Mouse (Mus musculus): ENCODE results near the gene Filip1. TPM values are rescaled to one million over a fixed set of nuclear protein-coding genes. Genes with fewer than 3 reads are reported as not detected.
A peak's percentile ranks its signal among the peaks of the same experiment; 100 is the strongest.

The Filip1 gene
- polyA plus RNA-seq, 1 experiment from 2014 or later: 0.27 TPM

- Histone ChIP-seq H3K4me2 (0 out of 2 replicates have a peak overlapping the region, but pooled peaks have one; percentile 24), H3K4me3 (replicated peaks) (no peak overlapping the region), H3K27me3 (no peaks in the 10 kb centered on the region), H3K9ac (no peak overlapping the region), H3K36me3 (no peaks in the 10 kb centered on the region), H3K9me3 (replicated peaks) (no peaks in the 10 kb centered on the region), H3K27ac (no peak overlapping the region), H3K4me1 (replicated peaks) (peaks cover 26% of the 10 kb centered on the region)
- ATAC-seq (ENCODE audit: low read depth): no peak
- WGBS (ENCODE audit: insufficient replicate concordance): 57% methylated on average over 3 of the region's 3 CpGs
- DNase-seq: no peak
Observed at GRCm38 (mm10) chr9:79947414-79947813, 65.2 kb downstream of the Filip1 start.

- DNase-seq: no peak
- H3K4me1 ChIP-seq (replicated peaks): peaks cover 26% of the 10 kb centered on the region
Observed at GRCm38 (mm10) chr9:79944872-79945271, 67.8 kb downstream of the Filip1 start.

GRCm38 (mm10) chr9:79943986-79944385 is 68.7 kb downstream of the Filip1 start:
- DNase-seq (no peak), ATAC-seq (ENCODE audit: low read depth) (no peak)
- H3K4me1 ChIP-seq (replicated peaks): peaks cover 21% of the 10 kb centered on the region
- H3K27me3 ChIP-seq: no peaks in the 10 kb centered on the region
- no peak overlapping the region for H3K9ac ChIP-seq
- H3K4me3 ChIP-seq (replicated peaks): no peak overlapping the region
- no peak overlapping the region for H3K4me2 ChIP-seq
- no peaks in the 10 kb centered on the region for H3K9me3 ChIP-seq (replicated peaks)
- H3K27ac ChIP-seq: no peak overlapping the region
- no peaks in the 10 kb centered on the region for H3K36me3 ChIP-seq
- 70% methylated on average over 10 of the region's 10 CpGs for WGBS (ENCODE audit: insufficient replicate concordance)

More at GRCm38 (mm10) chr9:79944872-79945271, 67.8 kb downstream of the Filip1 start:
- Histone ChIP-seq H3K9me3 (replicated peaks) (no peaks in the 10 kb centered on the region), H3K27me3 (no peaks in the 10 kb centered on the region), H3K4me2 (no peak overlapping the region), H3K27ac (no peak overlapping the region), H3K36me3 (no peaks in the 10 kb centered on the region), H3K4me3 (replicated peaks) (no peak overlapping the region), H3K9ac (no peak overlapping the region)
- 68% methylated on average over 6 of the region's 6 CpGs for WGBS (ENCODE audit: insufficient replicate concordance)
- ATAC-seq (ENCODE audit: low read depth): no peak

GRCm38 (mm10) chr9:79938416-79939206 is 74.0 kb downstream of the Filip1 start:
- Histone ChIP-seq H3K27me3 (no peaks in the 10 kb centered on the region), H3K36me3 (no peaks in the 10 kb centered on the region), H3K4me2 (no peak overlapping the region), H3K27ac (no peak overlapping the region), H3K4me1 (replicated peaks) (no peaks in the 10 kb centered on the region), H3K9me3 (replicated peaks) (no peaks in the 10 kb centered on the region), H3K4me3 (replicated peaks) (no peak overlapping the region), H3K9ac (no peak overlapping the region)
- WGBS (ENCODE audit: insufficient replicate concordance): 63% methylated on average over 11 of the region's 11 CpGs
- ATAC-seq (ENCODE audit: low read depth): no peak
- no peak for DNase-seq

- no peaks in the 10 kb centered on the region for H3K9me3 ChIP-seq (replicated peaks)
- DNase-seq (no peak), ATAC-seq (ENCODE audit: low read depth) (no peak)
- no peak overlapping the region for H3K9ac ChIP-seq
- WGBS (ENCODE audit: insufficient replicate concordance): 72% methylated on average over 6 of the region's 6 CpGs
- H3K4me3 ChIP-seq (replicated peaks): no peak overlapping the region
- H3K4me1 ChIP-seq (replicated peaks): no peaks in the 10 kb centered on the region
- H3K4me2 ChIP-seq: no peak overlapping the region
- H3K27ac ChIP-seq: no peak overlapping the region
- no peaks in the 10 kb centered on the region for H3K27me3 ChIP-seq
- H3K36me3 ChIP-seq: no peaks in the 10 kb centered on the region
Observed at GRCm38 (mm10) chr9:79937570-79937969, 75.1 kb downstream of the Filip1 start.

- H3K4me2 ChIP-seq: no peak overlapping the region
- 55% methylated on average over 5 of the region's 5 CpGs for WGBS (ENCODE audit: insufficient replicate concordance)
- H3K4me1 ChIP-seq (replicated peaks): no peaks in the 10 kb centered on the region
- no peaks in the 10 kb centered on the region for H3K27me3 ChIP-seq
- ATAC-seq (ENCODE audit: low read depth) (no peak), DNase-seq (no peak)
- H3K36me3 ChIP-seq: no peaks in the 10 kb centered on the region
- H3K9me3 ChIP-seq (replicated peaks): no peaks in the 10 kb centered on the region
- no peak overlapping the region for H3K4me3 ChIP-seq (replicated peaks)
- no peak overlapping the region for H3K27ac ChIP-seq
- H3K9ac ChIP-seq: no peak overlapping the region
Observed at GRCm38 (mm10) chr9:79932578-79932977, 80.1 kb downstream of the Filip1 start.

GRCm38 (mm10) chr9:79928092-79928491 is 84.6 kb downstream of the Filip1 start:
- Histone ChIP-seq H3K4me2 (no peak overlapping the region), H3K4me1 (replicated peaks) (no peaks in the 10 kb centered on the region), H3K27ac (no peak overlapping the region), H3K9me3 (replicated peaks) (no peaks in the 10 kb centered on the region), H3K4me3 (replicated peaks) (no peak overlapping the region), H3K36me3 (no peaks in the 10 kb centered on the region), H3K9ac (no peak overlapping the region), H3K27me3 (no peaks in the 10 kb centered on the region)
- ATAC-seq (ENCODE audit: low read depth) (no peak), DNase-seq (no peak)
- 62% methylated on average over 3 of the region's 3 CpGs for WGBS (ENCODE audit: insufficient replicate concordance)

GRCm38 (mm10) chr9:79927156-79927870 is 85.3 kb downstream of the Filip1 start:
- Histone ChIP-seq H3K4me3 (replicated peaks) (no peak overlapping the region), H3K4me2 (no peak overlapping the region), H3K9ac (no peak overlapping the region), H3K27ac (no peak overlapping the region), H3K4me1 (replicated peaks) (no peaks in the 10 kb centered on the region), H3K27me3 (no peaks in the 10 kb centered on the region), H3K9me3 (replicated peaks) (no peaks in the 10 kb centered on the region), H3K36me3 (no peaks in the 10 kb centered on the region)
- ATAC-seq (ENCODE audit: low read depth) (no peak), DNase-seq (no peak)
- WGBS (ENCODE audit: insufficient replicate concordance): 82% methylated on average over 21 of the region's 21 CpGs

GRCm38 (mm10) chr9:79926464-79927155 is 86.0 kb downstream of the Filip1 start:
- 70% methylated on average over 9 of the region's 9 CpGs for WGBS (ENCODE audit: insufficient replicate concordance)
- no peak overlapping the region for H3K27ac ChIP-seq
- no peak for DNase-seq
- no peak overlapping the region for H3K4me2 ChIP-seq
- no peak overlapping the region for H3K9ac ChIP-seq
- no peak for ATAC-seq (ENCODE audit: low read depth)
- H3K9me3 ChIP-seq (replicated peaks): no peaks in the 10 kb centered on the region
- H3K4me1 ChIP-seq (replicated peaks): no peaks in the 10 kb centered on the region
- no peaks in the 10 kb centered on the region for H3K27me3 ChIP-seq
- H3K4me3 ChIP-seq (replicated peaks): no peak overlapping the region
- no peaks in the 10 kb centered on the region for H3K36me3 ChIP-seq

GRCm38 (mm10) chr9:79925950-79926349 is 86.7 kb downstream of the Filip1 start:
- H3K27ac ChIP-seq: no peak overlapping the region
- no peaks in the 10 kb centered on the region for H3K36me3 ChIP-seq
- H3K27me3 ChIP-seq: no peaks in the 10 kb centered on the region
- ATAC-seq (ENCODE audit: low read depth): no peak
- no peaks in the 10 kb centered on the region for H3K4me1 ChIP-seq (replicated peaks)
- H3K9ac ChIP-seq: no peak overlapping the region
- DNase-seq: no peak
- no peak overlapping the region for H3K4me3 ChIP-seq (replicated peaks)
- H3K4me2 ChIP-seq: no peak overlapping the region
- 74% methylated on average over 4 of the region's 4 CpGs for WGBS (ENCODE audit: insufficient replicate concordance)
- H3K9me3 ChIP-seq (replicated peaks): no peaks in the 10 kb centered on the region

- WGBS (ENCODE audit: insufficient replicate concordance): 62% methylated on average over 3 of the region's 3 CpGs
- Histone ChIP-seq H3K4me3 (replicated peaks) (no peak overlapping the region), H3K36me3 (no peaks in the 10 kb centered on the region), H3K27me3 (no peaks in the 10 kb centered on the region), H3K4me2 (no peak overlapping the region), H3K9me3 (replicated peaks) (no peaks in the 10 kb centered on the region), H3K27ac (no peak overlapping the region), H3K4me1 (replicated peaks) (0 out of 2 replicates have a peak, but pooled peaks cover 3% of the 10 kb centered on the region), H3K9ac (no peak overlapping the region)
- DNase-seq: no peak
- ATAC-seq (ENCODE audit: low read depth): no peak
Observed at GRCm38 (mm10) chr9:79923262-79923661, 89.4 kb downstream of the Filip1 start.

All from liver, embryonic 13.5 days (tissue).